Mouse (Mus musculus): ENCODE results near the gene Trip4.
"Not testable (repeated sequence)": the region's sequence is repeated elsewhere in the genome, so short reads cannot be mapped to it uniquely, and the experiment has no call there.

Gene Trip4

GRCm38 (mm10) chr9:65794313-65794712 lies 114.3 kb downstream of the Trip4 start:
- DNase-seq (ENCODE audit: low spot score in 2 of 2), result no peak

DNA sequence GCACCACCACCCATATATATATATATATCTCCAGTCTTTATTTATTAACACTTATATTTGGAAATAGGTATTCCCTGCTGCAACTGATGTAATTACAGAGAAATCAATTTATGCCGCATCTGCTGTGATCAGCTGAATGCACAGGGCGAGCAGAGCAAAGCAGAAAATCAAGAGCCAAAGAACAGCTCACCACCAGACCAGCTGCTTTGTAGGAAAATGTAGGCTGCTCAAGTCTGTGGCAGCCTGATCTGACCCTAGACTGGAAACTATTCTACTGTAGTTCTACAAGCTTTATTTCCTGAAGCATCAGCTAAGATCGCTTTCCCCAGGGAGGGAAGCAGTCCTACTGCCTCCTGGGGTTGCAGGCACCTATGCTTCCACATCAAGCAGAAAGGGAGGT lies 115.1 kb downstream of the Trip4 start:
- DNase-seq (ENCODE audit: low spot score in 2 of 2), result no peak

DNA sequence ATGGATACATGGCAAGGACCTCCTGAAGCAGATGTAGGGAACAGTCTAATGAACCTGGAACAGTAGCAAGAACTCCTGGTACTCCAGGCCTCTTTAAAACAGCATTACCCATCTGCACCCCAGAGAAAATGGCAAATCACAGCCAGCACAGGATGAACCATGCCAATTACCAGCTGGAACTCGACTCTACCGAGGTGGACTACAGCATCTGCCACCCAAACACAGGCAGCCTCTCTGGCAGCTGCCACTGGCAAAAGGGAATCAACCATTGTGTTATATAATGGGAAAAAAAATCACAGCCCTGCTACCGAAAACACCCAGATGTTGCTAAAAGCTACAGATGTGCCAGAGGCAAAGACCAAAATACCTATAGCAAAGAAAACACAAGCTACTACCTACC lies 115.5 kb downstream of the Trip4 start:
- no peak for DNase-seq (ENCODE audit: low spot score in 2 of 2)

DNA sequence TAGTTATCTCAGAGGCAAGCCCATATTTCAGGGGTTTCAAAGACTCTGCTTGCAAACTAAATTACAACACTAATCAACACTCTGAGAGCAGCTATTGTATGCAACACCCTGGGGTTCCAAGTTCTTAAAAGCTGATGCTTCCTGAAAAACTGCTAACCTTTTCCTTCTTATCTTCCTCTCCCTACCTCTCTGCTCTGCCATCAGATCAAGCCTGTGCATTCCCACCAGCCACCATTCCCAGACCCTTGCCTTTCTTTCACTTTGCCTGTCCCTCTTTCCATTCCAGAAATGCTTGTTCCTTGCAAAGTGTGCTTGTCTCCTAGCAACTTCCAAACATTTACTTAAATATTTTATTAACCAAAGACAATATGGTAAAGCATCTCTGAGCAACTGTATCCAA lies 116.7 kb downstream of the Trip4 start:
- no peak for DNase-seq (ENCODE audit: low spot score in 2 of 2)

GRCm38 (mm10) chr9:65791106-65791505 lies 117.5 kb downstream of the Trip4 start:
- no peak for DNase-seq (ENCODE audit: low spot score in 2 of 2)

GRCm38 (mm10) chr9:65789788-65790187 lies 118.8 kb downstream of the Trip4 start:
- DNase-seq (ENCODE audit: low spot score in 2 of 2), result no peak

DNA sequence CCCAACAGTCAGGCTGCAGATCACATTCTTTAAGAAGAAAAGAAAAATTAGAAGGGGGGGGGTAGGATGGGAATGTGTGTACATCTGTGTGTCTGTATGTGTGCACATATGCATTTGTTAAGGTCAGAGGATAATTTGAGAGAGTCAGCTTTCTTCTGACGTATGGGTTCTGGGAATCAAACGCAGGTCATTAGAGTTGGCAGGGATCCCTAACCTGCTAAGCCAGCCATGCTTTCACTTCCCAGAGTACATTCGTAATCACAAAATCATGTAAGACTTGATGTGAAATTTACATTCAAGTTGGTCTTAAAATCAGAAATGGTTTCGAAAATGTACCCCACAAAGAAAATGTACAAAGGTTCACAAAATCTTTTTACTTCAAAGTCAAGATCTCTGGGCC lies 120.0 kb downstream of the Trip4 start:
- DNase-seq (ENCODE audit: low spot score in 2 of 2), result no peak

DNA sequence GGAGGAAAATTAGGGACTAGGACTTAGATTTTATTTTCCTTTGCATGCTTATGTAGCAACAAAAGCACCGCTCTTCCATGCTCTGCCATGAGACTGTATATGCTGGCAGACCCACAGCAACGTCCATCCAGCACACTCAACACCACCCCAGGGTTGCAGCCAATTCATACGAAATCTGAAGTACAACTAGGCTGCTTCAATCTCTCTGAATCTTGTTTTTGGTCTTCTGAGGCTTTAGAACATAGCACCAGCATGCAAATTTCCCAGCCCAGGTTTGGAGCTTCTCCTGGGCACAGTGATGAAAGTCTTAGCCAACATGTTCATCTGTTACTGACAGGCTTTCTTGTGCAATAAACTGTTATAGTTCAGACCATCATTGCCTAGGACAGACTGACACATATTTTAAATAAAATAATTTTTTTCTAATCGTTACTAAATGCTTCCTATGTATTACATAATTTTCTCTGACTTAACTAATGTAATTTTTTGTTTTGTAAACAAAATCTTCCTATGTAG lies 120.7 kb downstream of the Trip4 start:
- DNase-seq (ENCODE audit: low spot score in 2 of 2), result no peak

GRCm38 (mm10) chr9:65786885-65787787 lies 121.5 kb downstream of the Trip4 start:
- no peak for DNase-seq (ENCODE audit: low spot score in 2 of 2)

DNA sequence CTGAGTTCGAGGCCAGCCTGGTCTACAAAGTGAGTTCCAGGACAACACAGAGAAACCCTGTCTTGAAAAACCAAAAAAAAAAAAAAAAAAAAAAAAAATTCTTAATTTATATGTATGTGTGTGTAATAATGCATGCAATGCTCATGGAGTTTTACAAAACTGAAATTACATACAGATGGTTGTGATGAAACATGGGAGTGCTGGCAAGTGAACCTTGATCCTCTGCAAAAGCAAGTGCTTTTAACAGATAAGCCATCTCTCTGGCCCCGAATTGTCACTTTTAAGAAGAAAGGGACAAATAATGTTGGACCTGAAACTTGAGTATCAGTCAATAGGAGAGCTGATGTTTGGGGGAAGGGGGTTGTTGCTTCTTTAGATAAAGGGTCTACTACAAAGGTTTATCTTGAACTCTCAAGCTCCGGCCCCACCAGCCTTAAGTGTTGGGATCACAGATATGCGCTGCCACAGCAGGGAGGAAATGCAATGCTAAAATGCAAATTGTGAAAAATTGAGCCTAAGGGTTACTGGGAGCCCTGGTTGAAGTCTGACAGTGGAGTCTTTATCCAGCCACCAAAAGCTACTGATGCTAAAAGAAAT lies 122.7 kb downstream of the Trip4 start:
- DNase-seq (ENCODE audit: low spot score in 2 of 2), result no peak

DNA sequence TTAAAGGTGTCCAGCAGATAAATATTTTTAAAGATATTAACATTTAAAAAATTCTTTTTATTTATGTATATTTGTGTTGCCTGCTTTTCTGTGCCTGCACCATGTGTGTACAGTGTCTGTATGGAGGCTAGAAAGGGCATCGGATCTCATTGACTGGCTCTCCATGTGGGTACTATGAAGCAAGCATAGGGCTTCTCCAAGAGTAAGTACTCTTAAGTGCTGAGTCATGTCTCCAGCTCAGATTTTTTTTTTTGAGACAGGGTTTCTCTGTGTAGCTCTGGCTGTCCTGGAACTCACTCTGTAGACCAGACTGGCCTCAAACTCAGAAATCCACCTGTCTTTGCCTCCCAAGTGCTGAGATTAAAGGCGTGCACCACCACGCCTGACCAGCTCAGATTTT lies 129.0 kb downstream of the Trip4 start:
- DNase-seq (ENCODE audit: low spot score in 2 of 2), result not testable (repeated sequence)
